Mouse (Mus musculus) heart, embryonic 13.5 days (tissue): ENCODE measurements around the gene Gjd3. TPM values are rescaled to one million over a fixed set of nuclear protein-coding genes. Genes with fewer than 3 reads are reported as not detected.
A peak's percentile ranks its signal among the peaks of the same experiment; 100 is the strongest.

Experiments
- ATAC-seq: fragments of 200-750 bp; cut with Nextera tagmentation; 2 replicates; pipeline ENCODE4 v1.8.0; 2017; ENCODE audit warnings: moderate TSS enrichment; ENCODE audit not compliant: insufficient number of reproducible peaks, low FRiP score, low TSS enrichment; ENCODE audit errors: extremely low read depth
- H3K27ac ChIP-seq: fragments of 300-500 bp; sonication (generic); replicated peaks from 2 replicates; pipeline ENCODE4 v1.5.1; 2015; ENCODE audit warnings: moderate library complexity, mild to moderate bottlenecking, inconsistent platforms
- H3K27me3 ChIP-seq: fragments of 300-500 bp; sonication (generic); replicated peaks from 2 replicates; pipeline ENCODE4 v1.6.1; 2015; ENCODE audit warnings: mild to moderate bottlenecking, inconsistent platforms
- H3K36me3 ChIP-seq: fragments of 300-500 bp; sonication (generic); 2 replicates; pipeline ENCODE4 v1.6.1; 2015; ENCODE audit warnings: mild to moderate bottlenecking, inconsistent platforms
- H3K4me1 ChIP-seq: fragments of 300-500 bp; sonication (generic); 2 replicates; pipeline ENCODE4 v1.6.1; 2015; ENCODE audit warnings: inconsistent platforms
- H3K4me2 ChIP-seq: fragments of 300-500 bp; sonication (generic); 2 replicates; pipeline ENCODE4 v1.6.1; 2015; ENCODE audit warnings: inconsistent platforms, mild to moderate bottlenecking, moderate library complexity
- H3K4me3 ChIP-seq: fragments of 300-500 bp; sonication (generic); 2 replicates; pipeline ENCODE4 v1.5.1; 2015; ENCODE audit warnings: moderate library complexity, mild to moderate bottlenecking, inconsistent platforms
- H3K9ac ChIP-seq: fragments of 300-500 bp; sonication (generic); 2 replicates; pipeline ENCODE4 v1.6.1; 2015; ENCODE audit warnings: inconsistent platforms, mild to moderate bottlenecking, moderate library complexity
- H3K9me3 ChIP-seq: fragments of 300-500 bp; sonication (generic); 2 replicates; pipeline ENCODE4 v1.6.1; 2016; ENCODE audit warnings: inconsistent platforms
- WGBS: fragments of 180-500 bp; shearing (Covaris S2); methylation state at CpG from one replicate; pipeline ENCODE4 v1.1.7; 2015; ENCODE audit warnings: mixed read lengths; 5-methylcytosine and 5-hydroxymethylcytosine counted together
- polyA plus RNA-seq: library from polyadenylated mRNA; unstranded; fragments of >200 nt; fragmentation: Nextera tagmentation; extraction: Ambion mirVana; gene quantifications from 2 replicates; pipeline ENCODE4 v1.2.1, GENCODE M21; 2015

Gjd3 gene
- polyA plus RNA-seq = 1.3 and 3.3 TPM in 2 replicates

- H3K4me3 ChIP-seq = peak within 1 kb of the TSS; percentile 69
- H3K9me3 ChIP-seq = 0 out of 2 replicates have a peak, but pooled peaks cover 6% of the 10 kb centered on the region
- under 1% methylated on average over 28 of the region's 28 CpGs for WGBS
- peak within 1 kb of the TSS; percentile 99 for H3K4me2 ChIP-seq
- H3K27ac ChIP-seq = peak within 1 kb of the TSS; percentile 42; the same call in 1 of the 2 replicates
- H3K4me1 ChIP-seq = peaks cover 38% of the 10 kb centered on the region
- ATAC-seq = peak; percentile 21; the same call in 1 of the 2 replicates
- peaks cover 40% of the 10 kb centered on the region for H3K27me3 ChIP-seq
- H3K9ac ChIP-seq = peak within 1 kb of the TSS; percentile 85
- H3K36me3 ChIP-seq = no peaks in the 10 kb centered on the region
Observed at GRCm38 (mm10) chr11:98982773-98983133, at the start of gene Gjd3. Gene Gjd3, minus strand, starts transcription at chr11:98983016.

GRCm38 (mm10) chr11:99026899-99027440, 44.2 kb upstream of the Gjd3 start:
- Histone ChIP-seq H3K4me2 (no peak overlapping the region), H3K4me3 (no peak overlapping the region), H3K27ac (no peak overlapping the region), H3K27me3 (no peaks in the 10 kb centered on the region), H3K9ac (no peak overlapping the region), H3K4me1 (peaks cover 21% of the 10 kb centered on the region), H3K36me3 (peaks cover 2% of the 10 kb centered on the region), H3K9me3 (no peaks in the 10 kb centered on the region)
- WGBS = 79% methylated on average over 12 of the region's 12 CpGs
- no peak for ATAC-seq

GRCm38 (mm10) chr11:99025878-99026277, 43.1 kb upstream of the Gjd3 start:
- Histone ChIP-seq H3K4me2 (no peak overlapping the region), H3K4me1 (peaks cover 29% of the 10 kb centered on the region), H3K9me3 (no peaks in the 10 kb centered on the region), H3K27ac (no peak overlapping the region), H3K9ac (no peak overlapping the region), H3K36me3 (peaks cover 13% of the 10 kb centered on the region), H3K4me3 (no peak overlapping the region), H3K27me3 (no peaks in the 10 kb centered on the region)
- ATAC-seq = no peak
- 88% methylated on average over 6 of the region's 6 CpGs for WGBS

- H3K9ac ChIP-seq = peak overlapping the region; percentile 51
- H3K4me1 ChIP-seq = peaks cover 30% of the 10 kb centered on the region
- H3K4me2 ChIP-seq = peak overlapping the region; percentile 66
- no peaks in the 10 kb centered on the region for H3K9me3 ChIP-seq
- no peak for ATAC-seq
- 45% methylated on average over 18 of the region's 18 CpGs for WGBS
- peaks cover 26% of the 10 kb centered on the region for H3K36me3 ChIP-seq
- H3K27me3 ChIP-seq = no peaks in the 10 kb centered on the region
- peak overlapping the region; percentile 53; the same call in 1 of the 2 replicates for H3K27ac ChIP-seq
- peak overlapping the region; percentile 89 for H3K4me3 ChIP-seq
Observed at GRCm38 (mm10) chr11:99024468-99025134, 41.8 kb upstream of the Gjd3 start.

- Histone ChIP-seq H3K36me3 (peaks cover 34% of the 10 kb centered on the region), H3K4me2 (peak within 1 kb of the TSS; percentile 79), H3K9ac (peak within 1 kb of the TSS; percentile 89), H3K27ac (peak within 1 kb of the TSS; percentile 75), H3K4me1 (peaks cover 30% of the 10 kb centered on the region), H3K9me3 (no peaks in the 10 kb centered on the region), H3K4me3 (peak within 1 kb of the TSS; percentile 89), H3K27me3 (no peaks in the 10 kb centered on the region)
- WGBS = under 1% methylated on average over 54 of the region's 54 CpGs
- ATAC-seq = peak; percentile 89
Observed at GRCm38 (mm10) chr11:99023500-99024467, 41.0 kb upstream of the Gjd3 start, which contains the start of gene Top2a. Gene Top2a, minus strand, starts transcription at chr11:99024189.

GRCm38 (mm10) chr11:99023094-99023493, 40.3 kb upstream of the Gjd3 start:
- Histone ChIP-seq H3K36me3 (peaks cover 41% of the 10 kb centered on the region), H3K4me2 (peak overlapping the region; percentile 79), H3K9me3 (no peaks in the 10 kb centered on the region), H3K4me1 (peaks cover 30% of the 10 kb centered on the region), H3K27me3 (no peaks in the 10 kb centered on the region), H3K4me3 (peak overlapping the region; percentile 89), H3K27ac (peak overlapping the region; percentile 75; the same call in 1 of the 2 replicates), H3K9ac (peak overlapping the region; percentile 89)
- no peak for ATAC-seq
- whole genome bisulfite sequencing = 11% methylated on average over 4 of the region's 4 CpGs

GRCm38 (mm10) chr11:99022384-99022933, 39.6 kb upstream of the Gjd3 start:
- peak overlapping the region; percentile 89 for H3K9ac ChIP-seq
- no peak overlapping the region for H3K27ac ChIP-seq
- H3K9me3 ChIP-seq = no peaks in the 10 kb centered on the region
- peak overlapping the region; percentile 89 for H3K4me3 ChIP-seq
- H3K27me3 ChIP-seq = no peaks in the 10 kb centered on the region
- H3K4me1 ChIP-seq = peaks cover 30% of the 10 kb centered on the region
- whole genome bisulfite sequencing = 72% methylated on average over 5 of the region's 5 CpGs
- ATAC-seq = no peak
- H3K4me2 ChIP-seq = peak overlapping the region; percentile 79
- peaks cover 47% of the 10 kb centered on the region for H3K36me3 ChIP-seq

GRCm38 (mm10) chr11:99019844-99020243, 37.0 kb upstream of the Gjd3 start:
- Histone ChIP-seq H3K9ac (no peak overlapping the region), H3K4me3 (no peak overlapping the region), H3K4me1 (peaks cover 28% of the 10 kb centered on the region), H3K9me3 (no peaks in the 10 kb centered on the region), H3K4me2 (no peak overlapping the region), H3K27me3 (no peaks in the 10 kb centered on the region), H3K36me3 (peaks cover 73% of the 10 kb centered on the region), H3K27ac (no peak overlapping the region)
- no peak for ATAC-seq
- WGBS = 92% methylated on average over 6 of the region's 6 CpGs

GRCm38 (mm10) chr11:99013856-99014255, 31.0 kb upstream of the Gjd3 start:
- H3K27me3 ChIP-seq = no peaks in the 10 kb centered on the region
- no peak overlapping the region for H3K4me3 ChIP-seq
- H3K9ac ChIP-seq = no peak overlapping the region
- 88% methylated on average over 1 of the region's 1 CpGs for WGBS
- no peak overlapping the region for H3K27ac ChIP-seq
- H3K36me3 ChIP-seq = peaks cover 99% of the 10 kb centered on the region
- no peaks in the 10 kb centered on the region for H3K9me3 ChIP-seq
- H3K4me2 ChIP-seq = no peak overlapping the region
- H3K4me1 ChIP-seq = no peaks in the 10 kb centered on the region
- no peak for ATAC-seq

- Histone ChIP-seq H3K9me3 (no peaks in the 10 kb centered on the region), H3K36me3 (peaks cover 99% of the 10 kb centered on the region), H3K4me3 (no peak overlapping the region), H3K27ac (no peak overlapping the region), H3K4me2 (no peak overlapping the region), H3K9ac (no peak overlapping the region), H3K27me3 (no peaks in the 10 kb centered on the region), H3K4me1 (no peaks in the 10 kb centered on the region)
- 93% methylated on average over 5 of the region's 5 CpGs for WGBS
- no peak for ATAC-seq
Observed at GRCm38 (mm10) chr11:99010706-99011105, 27.9 kb upstream of the Gjd3 start.

- WGBS = 61% methylated on average over 4 of the region's 4 CpGs
- Histone ChIP-seq H3K4me3 (no peak overlapping the region), H3K4me1 (no peaks in the 10 kb centered on the region), H3K27me3 (no peaks in the 10 kb centered on the region), H3K9me3 (no peaks in the 10 kb centered on the region), H3K9ac (no peak overlapping the region), H3K4me2 (no peak overlapping the region), H3K27ac (no peak overlapping the region), H3K36me3 (peaks cover 99% of the 10 kb centered on the region)
- ATAC-seq = no peak
Observed at GRCm38 (mm10) chr11:99010124-99010523, 27.3 kb upstream of the Gjd3 start.
